Mouse (Mus musculus) neural tube, embryonic 12.5 days (tissue): ENCODE results near the gene Pax4. TPM values are rescaled to one million over a fixed set of nuclear protein-coding genes. Genes with fewer than 3 reads are reported as not detected.

Experiments used
- ATAC-seq: fragments of 200-750 bp; cut with Nextera tagmentation; 2 replicates; pipeline ENCODE4 v1.8.0; 2017; ENCODE audit warnings: low read depth, mild to moderate bottlenecking, moderate TSS enrichment, moderate library complexity; ENCODE audit not compliant: low FRiP score
- H3K27ac ChIP-seq: fragments of 300-500 bp; sonication (generic); 2 replicates; pipeline ENCODE4 v1.5.1; 2016
- H3K27me3 ChIP-seq: fragments of 300-500 bp; sonication (generic); replicated peaks from 2 replicates; pipeline ENCODE4 v1.6.1; 2016; ENCODE audit warnings: mild to moderate bottlenecking
- H3K36me3 ChIP-seq: fragments of 300-500 bp; sonication (generic); 2 replicates; pipeline ENCODE4 v1.6.1; 2016; ENCODE audit warnings: mild to moderate bottlenecking
- H3K4me1 ChIP-seq: fragments of 300-500 bp; sonication (generic); 2 replicates; pipeline ENCODE4 v1.6.1; 2016
- H3K4me2 ChIP-seq: fragments of 300-500 bp; sonication (generic); replicated peaks from 2 replicates; pipeline ENCODE4 v1.6.1; 2016; ENCODE audit warnings: mild to moderate bottlenecking
- H3K4me3 ChIP-seq: fragments of 300-500 bp; sonication (generic); 2 replicates; pipeline ENCODE4 v1.5.1; 2016
- H3K9ac ChIP-seq: fragments of 300-500 bp; sonication (generic); 2 replicates; pipeline ENCODE4 v1.6.1; 2016; ENCODE audit warnings: mild to moderate bottlenecking
- H3K9me3 ChIP-seq: fragments of 300-500 bp; sonication (generic); 2 replicates; pipeline ENCODE4 v1.6.1; 2016; ENCODE audit warnings: mild to moderate bottlenecking
- WGBS: fragments of 180-500 bp; shearing (Covaris S2); methylation state at CpG from one replicate; pipeline ENCODE4 v1.1.7; 2016; 5-methylcytosine and 5-hydroxymethylcytosine counted together
- polyA plus RNA-seq: library from polyadenylated mRNA; unstranded; fragments of >200 nt; fragmentation: Nextera tagmentation; extraction: Ambion mirVana; gene quantifications from 2 replicates; pipeline ENCODE4 v1.2.1, GENCODE M21; 2016

The Pax4 gene
- polyA plus RNA-seq = not detected in 2 replicates

- H3K4me2 ChIP-seq = no peak within 1 kb of the TSS
- H3K4me1 ChIP-seq = no peaks in the 10 kb centered on the region
- peaks cover 27% of the 10 kb centered on the region for H3K27me3 ChIP-seq
- H3K4me3 ChIP-seq = no peak within 1 kb of the TSS
- WGBS = 83% methylated on average over 2 of the region's 2 CpGs
- H3K9ac ChIP-seq = no peak within 1 kb of the TSS
- H3K36me3 ChIP-seq = no peaks in the 10 kb centered on the region
- no peak within 1 kb of the TSS for H3K27ac ChIP-seq
- ATAC-seq = no peak
- no peaks in the 10 kb centered on the region for H3K9me3 ChIP-seq
These were observed at the start of gene Pax4 for GRCm38 (mm10) chr6:28449253-28449652. Gene Pax4 (minus strand): TSS chr6:28449353.

GRCm38 (mm10) chr6:28497837-28498236, 48.7 kb upstream of the Pax4 start:
- H3K9ac ChIP-seq = no peak overlapping the region
- peaks cover 5% of the 10 kb centered on the region for H3K36me3 ChIP-seq
- no peaks in the 10 kb centered on the region for H3K4me1 ChIP-seq
- ATAC-seq = no peak
- H3K9me3 ChIP-seq = no peaks in the 10 kb centered on the region
- H3K4me3 ChIP-seq = no peak overlapping the region
- no peak overlapping the region for H3K27ac ChIP-seq
- WGBS = 78% methylated on average over 5 of the region's 5 CpGs
- no peaks in the 10 kb centered on the region for H3K27me3 ChIP-seq
- no peak overlapping the region for H3K4me2 ChIP-seq

DNA sequence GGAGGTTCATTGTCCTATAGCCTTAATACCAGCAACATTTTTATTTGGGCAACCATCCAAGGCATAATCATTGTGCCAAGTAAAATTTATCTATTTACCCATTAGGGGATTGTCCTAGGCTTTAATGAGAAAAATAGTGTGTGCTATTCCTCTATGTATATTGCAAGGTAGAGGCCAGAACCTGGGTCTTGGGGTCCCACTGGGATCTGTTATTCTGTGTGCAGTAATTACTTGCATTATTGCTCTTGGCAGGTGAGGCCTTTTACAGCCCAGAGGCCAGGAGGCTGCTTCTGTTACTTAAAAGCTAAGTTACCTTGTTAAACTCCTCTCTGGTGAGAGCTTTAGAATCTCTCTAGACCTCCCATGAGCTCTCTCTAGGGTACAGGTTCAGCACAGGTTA, 42.0 kb upstream of the Pax4 start:
- no peak overlapping the region for H3K4me3 ChIP-seq
- H3K9me3 ChIP-seq = no peaks in the 10 kb centered on the region
- H3K4me1 ChIP-seq = no peaks in the 10 kb centered on the region
- no peak overlapping the region for H3K27ac ChIP-seq
- ATAC-seq = no peak
- peaks cover 14% of the 10 kb centered on the region for H3K36me3 ChIP-seq
- H3K27me3 ChIP-seq = no peaks in the 10 kb centered on the region
- H3K4me2 ChIP-seq = no peak overlapping the region
- H3K9ac ChIP-seq = no peak overlapping the region

GRCm38 (mm10) chr6:28490612-28491011, 41.5 kb upstream of the Pax4 start:
- 96% methylated on average over 5 of the region's 5 CpGs for WGBS
- no peak overlapping the region for H3K4me2 ChIP-seq
- no peaks in the 10 kb centered on the region for H3K27me3 ChIP-seq
- peaks cover 14% of the 10 kb centered on the region for H3K36me3 ChIP-seq
- no peak for ATAC-seq
- no peaks in the 10 kb centered on the region for H3K4me1 ChIP-seq
- no peaks in the 10 kb centered on the region for H3K9me3 ChIP-seq
- no peak overlapping the region for H3K4me3 ChIP-seq
- H3K9ac ChIP-seq = no peak overlapping the region
- no peak overlapping the region for H3K27ac ChIP-seq

DNA sequence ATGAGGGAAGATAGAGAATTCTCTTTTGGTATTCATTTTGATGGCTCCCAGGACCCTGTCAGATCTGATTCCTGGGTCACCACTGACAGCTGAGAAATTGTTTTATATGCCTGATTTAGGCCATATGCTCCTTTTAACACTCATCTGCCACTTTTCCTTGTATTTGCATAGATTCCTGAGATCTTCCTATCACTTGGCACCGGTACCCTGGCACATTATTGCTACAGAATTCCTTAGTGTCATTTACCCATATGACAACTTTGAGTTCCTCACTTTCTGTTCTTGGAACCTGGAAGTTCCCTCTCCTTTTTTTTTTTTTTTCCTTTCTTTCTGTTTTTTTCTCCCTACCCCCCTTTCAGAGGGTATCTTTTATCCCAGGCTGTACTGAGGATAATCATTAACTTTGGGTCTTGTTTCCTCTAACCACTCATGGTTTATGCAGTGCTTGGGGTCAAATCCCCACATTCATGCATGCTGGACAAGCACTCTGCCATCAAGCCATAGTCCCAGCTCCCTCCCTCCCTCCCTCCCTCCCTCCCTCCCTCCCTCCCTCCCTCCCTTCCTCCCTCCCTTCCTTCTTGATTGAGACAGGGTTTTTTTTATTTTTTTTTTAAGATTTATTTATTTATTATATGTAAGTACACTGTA, 39.2 kb upstream of the Pax4 start:
- Histone ChIP-seq H3K4me1 (0 out of 2 replicates have a peak, but pooled peaks cover 4% of the 10 kb centered on the region), H3K36me3 (peaks cover 14% of the 10 kb centered on the region), H3K9ac (no peak overlapping the region), H3K27me3 (no peaks in the 10 kb centered on the region), H3K9me3 (no peaks in the 10 kb centered on the region), H3K4me2 (no peak overlapping the region), H3K4me3 (no peak overlapping the region), H3K27ac (no peak overlapping the region)
- 88% methylated on average over 1 of the region's 1 CpGs for WGBS
- ATAC-seq = no peak

GRCm38 (mm10) chr6:28486905-28487304, 37.8 kb upstream of the Pax4 start:
- ATAC-seq = no peak
- no peak overlapping the region for H3K27ac ChIP-seq

GRCm38 (mm10) chr6:28486471-28486870, 37.3 kb upstream of the Pax4 start:
- 81% methylated on average over 2 of the region's 2 CpGs for WGBS
- H3K4me2 ChIP-seq = no peak overlapping the region
- H3K4me1 ChIP-seq = peaks cover 17% of the 10 kb centered on the region
- H3K4me3 ChIP-seq = no peak overlapping the region
- no peak overlapping the region for H3K9ac ChIP-seq
- H3K9me3 ChIP-seq = no peaks in the 10 kb centered on the region
- no peak overlapping the region for H3K27ac ChIP-seq
- no peak for ATAC-seq
- peaks cover 6% of the 10 kb centered on the region; the same call in 1 of the 2 replicates for H3K36me3 ChIP-seq
- H3K27me3 ChIP-seq = no peaks in the 10 kb centered on the region

More at GRCm38 (mm10) chr6:28486905-28487304, 37.8 kb upstream of the Pax4 start:
- H3K9ac ChIP-seq = no peak overlapping the region
- peaks cover 3% of the 10 kb centered on the region; the same call in 1 of the 2 replicates for H3K36me3 ChIP-seq
- 89% methylated on average over 7 of the region's 7 CpGs for WGBS
- H3K4me2 ChIP-seq = no peak overlapping the region
- H3K4me3 ChIP-seq = no peak overlapping the region
- no peaks in the 10 kb centered on the region for H3K9me3 ChIP-seq
- no peaks in the 10 kb centered on the region for H3K27me3 ChIP-seq
- peaks cover 13% of the 10 kb centered on the region; the same call in 1 of the 2 replicates for H3K4me1 ChIP-seq

GRCm38 (mm10) chr6:28486008-28486407, 36.9 kb upstream of the Pax4 start:
- Histone ChIP-seq H3K9me3 (no peaks in the 10 kb centered on the region), H3K9ac (no peak overlapping the region), H3K4me3 (no peak overlapping the region), H3K36me3 (peaks cover 6% of the 10 kb centered on the region; the same call in 1 of the 2 replicates), H3K4me1 (peaks cover 22% of the 10 kb centered on the region), H3K27me3 (no peaks in the 10 kb centered on the region), H3K27ac (no peak overlapping the region), H3K4me2 (no peak overlapping the region)
- no peak for ATAC-seq
- WGBS = 96% methylated on average over 2 of the region's 2 CpGs

DNA sequence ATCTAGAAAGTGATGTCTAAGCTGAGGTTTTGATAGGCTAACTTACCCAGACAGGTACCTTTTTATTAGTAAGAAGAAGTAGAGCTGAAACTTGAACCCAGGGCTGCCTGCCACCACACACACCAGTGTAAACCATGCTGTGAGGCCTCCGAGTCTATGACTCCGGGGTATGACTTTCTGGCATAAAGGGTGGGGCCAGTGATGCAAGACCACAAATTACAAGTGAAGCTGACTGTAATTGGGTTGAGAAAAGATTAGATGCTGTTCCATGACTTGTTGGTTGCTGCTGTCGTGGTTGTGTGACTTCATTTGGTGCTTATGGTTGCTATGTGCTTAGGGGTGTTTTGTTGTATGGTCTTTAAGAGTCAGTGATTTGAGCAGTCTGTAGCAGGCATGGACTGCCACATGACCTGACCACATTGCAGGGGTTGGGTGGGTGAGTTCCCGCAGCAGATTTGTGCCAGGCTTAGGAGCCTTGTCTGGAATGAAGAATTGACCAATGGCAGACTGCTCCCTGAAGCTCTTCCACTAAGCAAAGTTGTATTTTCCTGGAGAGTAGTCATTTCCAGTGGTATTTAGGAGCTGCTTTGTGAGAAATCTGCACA, 33.7 kb upstream of the Pax4 start:
- Histone ChIP-seq H3K27me3 (no peaks in the 10 kb centered on the region), H3K36me3 (0 out of 2 replicates have a peak, but pooled peaks cover 3% of the 10 kb centered on the region), H3K4me3 (no peak overlapping the region), H3K9ac (no peak overlapping the region), H3K4me2 (no peak overlapping the region), H3K9me3 (no peaks in the 10 kb centered on the region), H3K4me1 (peaks cover 25% of the 10 kb centered on the region), H3K27ac (no peak overlapping the region)
- WGBS = 90% methylated on average over 4 of the region's 4 CpGs
- no peak for ATAC-seq

DNA sequence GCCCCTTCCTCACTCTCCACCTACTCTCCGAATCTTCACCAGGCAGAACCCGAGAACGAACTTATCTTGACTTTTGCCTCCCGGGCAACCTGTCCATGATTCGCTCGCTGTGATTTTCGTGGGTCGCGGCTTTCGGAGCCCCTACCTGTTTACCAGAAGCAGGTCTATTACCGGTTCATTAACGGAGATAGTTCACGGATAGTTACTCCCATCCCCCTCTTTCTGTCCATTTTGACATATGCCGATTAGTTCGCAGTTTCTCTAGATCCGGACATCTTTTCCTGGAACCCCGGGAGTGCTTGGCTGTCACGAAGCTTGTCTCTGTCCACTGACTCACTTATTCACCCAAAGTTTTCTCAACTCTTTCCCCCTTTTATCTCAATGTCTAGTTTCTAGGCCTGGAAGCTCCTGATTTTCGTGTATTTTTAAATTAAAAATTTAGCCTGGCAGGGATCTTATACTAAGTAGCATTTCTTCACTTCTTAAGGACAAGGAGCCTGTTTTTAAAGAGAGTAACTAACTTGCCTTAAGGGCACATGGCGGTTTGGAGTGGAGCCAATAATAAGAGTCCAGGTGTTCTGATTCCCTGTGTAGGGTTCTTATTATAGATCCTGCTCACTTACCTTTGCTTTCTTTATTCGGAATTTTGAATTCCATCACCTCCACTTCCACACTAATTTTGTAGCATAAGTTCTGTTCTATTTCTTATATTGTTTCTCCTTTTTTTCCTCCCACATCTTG, 31.8 kb upstream of the Pax4 start:
- Histone ChIP-seq H3K4me3 (peak overlapping the region; percentile 83), H3K27ac (peak overlapping the region; percentile 55; the same call in 1 of the 2 replicates), H3K4me2 (peak overlapping the region; percentile 72), H3K9ac (peak overlapping the region; percentile 79), H3K27me3 (no peaks in the 10 kb centered on the region), H3K36me3 (0 out of 2 replicates have a peak, but pooled peaks cover 3% of the 10 kb centered on the region), H3K4me1 (peaks cover 25% of the 10 kb centered on the region), H3K9me3 (no peaks in the 10 kb centered on the region)
- no peak for ATAC-seq
- 7% methylated on average over 21 of the region's 21 CpGs for WGBS

DNA sequence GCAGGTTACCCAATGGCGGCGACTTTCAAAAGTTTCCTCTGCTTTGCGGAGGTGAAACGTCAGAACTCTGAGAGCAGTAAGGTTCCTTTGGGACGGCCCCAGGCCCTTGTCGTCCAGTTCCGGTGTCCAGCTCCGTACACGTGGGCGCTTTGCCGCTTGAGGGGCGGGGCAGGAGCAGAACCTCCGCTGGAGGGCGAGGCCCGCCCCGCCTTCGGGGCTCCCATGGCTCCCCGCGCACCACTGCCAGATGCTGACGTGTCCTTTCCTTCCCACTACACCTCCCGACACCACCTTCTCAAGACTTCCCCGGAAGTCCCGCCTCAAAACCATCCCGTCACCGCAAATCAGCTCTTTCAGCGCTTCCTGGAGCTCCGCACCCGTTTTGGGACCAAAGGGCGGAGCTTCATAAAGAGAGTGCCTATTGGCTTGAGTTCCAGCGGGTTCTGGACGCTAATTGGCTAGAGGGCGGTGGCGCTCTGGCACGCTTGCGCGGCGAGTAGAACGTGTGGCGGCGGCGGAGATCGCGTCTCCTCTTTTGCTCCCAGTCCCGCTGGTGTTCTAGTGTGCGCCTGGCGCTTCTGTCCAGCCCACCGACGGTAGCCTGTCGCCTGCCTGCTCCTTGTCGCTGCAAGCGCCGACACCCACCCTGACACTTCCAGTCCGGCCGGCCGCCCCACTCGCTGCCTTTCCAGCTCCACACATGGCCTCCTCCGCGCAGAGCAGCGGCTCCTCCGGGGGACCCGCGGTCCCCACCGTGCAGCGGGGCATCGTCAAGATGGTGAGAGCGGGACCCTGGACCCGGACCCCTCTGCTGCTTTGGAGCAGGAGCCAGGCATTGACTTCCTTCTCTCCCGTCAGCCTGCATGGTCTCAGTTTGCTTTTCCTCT, 31.0 kb upstream of the Pax4 start:
- under 1% methylated on average over 68 of the region's 68 CpGs for WGBS
- peak overlapping the region; percentile 79 for H3K9ac ChIP-seq
- H3K9me3 ChIP-seq = no peaks in the 10 kb centered on the region
- no peaks in the 10 kb centered on the region for H3K27me3 ChIP-seq
- H3K4me2 ChIP-seq = peak overlapping the region; percentile 72
- H3K36me3 ChIP-seq = 0 out of 2 replicates have a peak, but pooled peaks cover 3% of the 10 kb centered on the region
- ATAC-seq = peak; percentile 98
- peak overlapping the region; percentile 55; the same call in 1 of the 2 replicates for H3K27ac ChIP-seq
- H3K4me3 ChIP-seq = peak overlapping the region; percentile 83
- H3K4me1 ChIP-seq = peaks cover 25% of the 10 kb centered on the region
